Mouse (Mus musculus): ENCODE results near the gene H6pd.

H6pd gene

DNA sequence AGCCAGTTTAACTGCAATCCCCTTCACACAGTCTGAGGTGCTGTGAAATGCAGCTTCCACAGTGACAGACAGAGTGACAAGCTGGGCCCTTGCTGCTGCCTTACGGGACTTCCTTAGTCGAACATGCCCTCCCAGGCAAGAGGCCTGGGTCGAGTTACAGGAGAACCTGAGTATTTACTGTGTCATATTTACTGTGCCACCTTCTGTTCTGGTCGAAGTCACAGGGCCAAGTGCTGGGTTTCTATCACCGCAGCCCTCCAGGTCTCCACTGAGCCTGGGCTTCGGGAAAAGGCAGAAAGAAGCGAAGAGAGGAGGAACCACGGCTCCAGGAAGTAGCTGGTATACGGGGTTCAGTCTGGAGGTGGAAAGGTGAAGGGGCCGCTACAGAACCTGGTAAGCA is 10.8 kb downstream of the H6pd start:
- no peak for DNase-seq (ENCODE audit: low read depth, low spot score)
- no peaks in the 10 kb centered on the region for H3K27me3 ChIP-seq (ENCODE audit: control insufficient read depth, insufficient read depth, low read length, poor library complexity, severe bottlenecking)
- no peaks in the 10 kb centered on the region for H3K36me3 ChIP-seq (ENCODE audit: control insufficient read depth, insufficient read depth, low read length, poor library complexity, severe bottlenecking)

DNA sequence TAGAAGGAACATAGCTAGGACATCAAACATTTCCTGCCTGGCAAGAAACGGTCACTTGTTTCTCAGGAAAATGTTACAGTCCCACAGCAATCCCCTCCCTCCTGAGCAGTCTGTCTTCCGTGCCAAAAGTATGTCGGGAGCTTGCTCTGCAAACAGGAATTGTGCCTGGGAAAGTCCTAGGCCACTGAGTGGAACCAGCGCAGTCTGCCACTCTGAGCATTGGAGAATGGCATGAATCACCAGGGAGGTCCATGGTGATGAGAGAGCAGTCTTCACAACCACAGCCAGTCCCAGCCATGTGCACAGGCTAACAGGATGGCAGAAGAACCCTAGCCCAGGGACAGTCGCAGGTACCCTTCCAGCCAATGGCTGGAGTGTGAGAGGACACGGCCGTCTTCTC is 12.4 kb downstream of the H6pd start:
- no peaks in the 10 kb centered on the region for H3K27me3 ChIP-seq (ENCODE audit: control insufficient read depth, insufficient read depth, low read length, poor library complexity, severe bottlenecking)
- H3K36me3 ChIP-seq (ENCODE audit: control insufficient read depth, insufficient read depth, low read length, poor library complexity, severe bottlenecking), result no peaks in the 10 kb centered on the region
- no peak for DNase-seq (ENCODE audit: low read depth, low spot score)

DNA sequence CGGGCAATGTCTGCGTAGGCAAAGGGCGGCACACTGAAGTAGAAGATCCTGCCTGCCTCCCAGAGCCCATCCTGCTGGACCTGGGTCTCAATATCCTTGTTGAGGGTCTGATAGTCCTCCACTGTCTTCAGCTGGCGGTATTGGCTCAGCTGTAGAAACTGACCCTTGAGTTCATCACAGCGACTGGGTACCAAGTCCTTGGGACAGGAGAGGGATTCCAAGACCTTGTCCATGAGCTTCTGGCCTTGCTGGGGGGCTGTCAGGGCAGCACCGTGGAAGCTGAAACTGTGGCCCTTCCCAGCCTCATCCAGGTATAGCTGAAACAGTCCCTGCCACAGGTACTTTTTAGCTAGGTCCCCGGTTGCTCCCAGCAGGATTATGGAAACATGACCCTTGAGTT is 12.9 kb downstream of the H6pd start:
- Histone ChIP-seq H3K27me3 (ENCODE audit: control insufficient read depth, insufficient read depth, low read length, poor library complexity, severe bottlenecking) (no peaks in the 10 kb centered on the region), H3K36me3 (ENCODE audit: control insufficient read depth, insufficient read depth, low read length, poor library complexity, severe bottlenecking) (no peaks in the 10 kb centered on the region)
- no peak for DNase-seq (ENCODE audit: low read depth, low spot score)

DNA sequence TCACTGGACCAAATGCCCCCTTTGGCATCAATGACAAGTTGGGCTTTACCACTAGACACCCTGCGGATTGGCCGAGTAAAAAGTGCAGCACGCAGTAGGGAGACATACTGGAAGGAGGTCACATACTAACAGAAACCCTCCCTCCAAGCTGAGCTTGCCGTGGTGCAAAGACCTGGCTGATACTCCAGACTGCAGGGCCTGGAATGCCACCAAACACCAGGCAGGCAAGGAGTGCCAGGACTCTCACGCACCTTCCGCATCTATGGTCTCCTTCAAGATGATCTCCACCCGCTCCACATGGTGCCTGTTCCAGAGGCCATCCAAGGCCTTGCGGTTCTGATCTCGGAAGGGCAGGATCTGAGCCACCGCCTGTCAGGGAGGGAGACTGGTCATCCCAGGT is 14.6 kb downstream of the H6pd start:
- Histone ChIP-seq H3K27me3 (ENCODE audit: control insufficient read depth, insufficient read depth, low read length, poor library complexity, severe bottlenecking) (no peaks in the 10 kb centered on the region), H3K36me3 (ENCODE audit: control insufficient read depth, insufficient read depth, low read length, poor library complexity, severe bottlenecking) (no peaks in the 10 kb centered on the region)
- no peak for DNase-seq (ENCODE audit: low read depth, low spot score)

DNA sequence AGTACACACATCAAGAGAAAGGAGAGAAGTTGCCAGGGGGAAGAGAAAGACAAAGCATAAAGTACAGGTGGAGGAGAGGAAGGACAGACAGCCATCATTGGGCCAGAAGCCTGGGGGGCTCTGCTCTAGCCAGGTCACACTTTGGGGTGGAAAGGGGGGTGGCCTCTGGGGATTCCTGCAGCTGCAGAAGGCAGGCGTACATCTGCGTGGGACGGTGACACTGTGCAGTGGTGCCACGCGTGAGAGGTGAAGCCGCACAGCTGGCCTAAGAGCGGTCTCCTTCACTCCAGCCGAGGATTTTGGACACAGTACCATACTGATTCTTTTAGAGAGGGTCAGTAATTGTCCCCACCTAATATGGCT is 16.2 kb downstream of the H6pd start:
- Histone ChIP-seq H3K27me3 (ENCODE audit: control insufficient read depth, insufficient read depth, low read length, poor library complexity, severe bottlenecking) (no peaks in the 10 kb centered on the region), H3K36me3 (ENCODE audit: control insufficient read depth, insufficient read depth, low read length, poor library complexity, severe bottlenecking) (no peaks in the 10 kb centered on the region)
- no peak for DNase-seq (ENCODE audit: low read depth, low spot score)

DNA sequence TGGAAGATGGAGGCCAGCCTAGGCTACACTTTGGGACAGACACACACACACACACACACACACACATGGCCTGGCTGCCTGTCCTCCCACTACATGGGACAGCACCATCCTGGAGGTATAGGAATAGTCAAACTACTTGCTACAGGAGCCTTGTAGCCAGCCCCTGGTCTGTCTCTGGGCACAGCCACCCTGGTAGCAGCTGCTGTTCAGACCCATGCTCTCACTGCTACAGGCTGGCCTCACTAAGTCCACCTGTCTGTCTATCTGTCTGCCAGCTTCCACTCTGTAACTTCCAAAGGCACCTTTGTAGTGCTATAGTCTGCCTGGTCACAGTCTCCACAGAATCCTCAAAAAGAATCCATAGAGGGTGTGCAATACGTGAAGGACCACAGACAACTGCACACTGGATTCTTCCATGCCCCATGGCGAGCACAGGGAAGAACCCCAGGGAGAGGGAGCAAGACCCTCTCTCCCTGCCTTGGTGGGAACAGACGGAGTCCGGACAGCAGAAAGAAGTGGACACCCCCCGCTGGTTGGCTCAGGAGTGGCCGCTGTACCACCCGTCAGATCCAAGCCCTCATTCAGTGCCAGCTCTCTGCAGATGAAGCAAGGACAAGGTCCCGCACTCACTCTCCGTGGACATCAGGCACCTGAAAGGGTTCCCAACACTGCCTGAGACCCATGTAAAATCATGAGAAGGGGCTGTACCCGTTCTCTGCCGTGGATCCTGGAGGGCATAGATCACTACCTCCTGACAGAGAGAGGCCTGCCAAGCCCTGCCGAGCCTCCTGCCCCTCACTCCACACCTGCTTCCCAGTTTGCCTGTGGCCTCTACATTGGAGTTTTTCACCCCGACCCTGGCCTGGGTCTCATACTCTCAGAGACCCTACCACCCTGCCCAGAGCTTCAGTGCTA is 16.8 kb downstream of the H6pd start:
- H3K36me3 ChIP-seq (ENCODE audit: control insufficient read depth, insufficient read depth, low read length, poor library complexity, severe bottlenecking), result no peaks in the 10 kb centered on the region
- no peak for DNase-seq (ENCODE audit: low read depth, low spot score)
- no peaks in the 10 kb centered on the region for H3K27me3 ChIP-seq (ENCODE audit: control insufficient read depth, insufficient read depth, low read length, poor library complexity, severe bottlenecking)

DNA sequence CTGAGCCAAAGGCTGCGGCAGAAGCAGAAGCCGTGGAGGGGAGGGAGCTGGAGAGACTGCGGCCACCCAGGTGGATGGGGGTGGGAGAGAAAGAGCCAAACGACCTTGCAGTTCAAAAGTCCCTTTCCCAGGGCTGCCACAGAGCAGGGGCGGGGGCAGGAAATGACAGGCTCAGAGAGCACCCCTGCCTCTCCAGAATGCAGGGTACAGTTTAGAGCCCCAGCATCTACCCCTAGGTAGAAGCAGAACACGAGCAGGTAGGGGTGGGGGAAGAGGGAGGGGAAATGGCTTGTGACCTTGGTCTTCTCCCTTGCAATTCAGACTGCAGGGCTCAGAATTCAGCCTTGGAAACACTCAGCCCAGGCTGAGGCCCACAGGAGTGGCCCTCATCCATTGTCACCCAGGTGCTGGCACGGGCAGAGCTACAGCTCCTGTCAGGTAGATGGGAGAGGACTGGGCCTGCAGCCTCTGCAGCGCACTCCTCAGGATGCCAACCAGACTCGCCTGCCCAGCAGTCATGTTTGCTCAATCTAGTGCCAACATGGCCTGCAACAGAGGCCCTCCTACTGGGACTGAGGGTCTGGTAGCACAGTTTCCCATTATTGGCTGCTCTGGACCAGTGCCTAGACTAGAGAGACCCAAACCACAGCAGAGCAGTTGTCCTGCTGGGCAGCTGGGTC is 17.7 kb downstream of the H6pd start:
- no peaks in the 10 kb centered on the region for H3K36me3 ChIP-seq (ENCODE audit: control insufficient read depth, insufficient read depth, low read length, poor library complexity, severe bottlenecking)
- peak; percentile 29 for DNase-seq (ENCODE audit: low read depth, low spot score)
- no peaks in the 10 kb centered on the region for H3K27me3 ChIP-seq (ENCODE audit: control insufficient read depth, insufficient read depth, low read length, poor library complexity, severe bottlenecking)

DNA sequence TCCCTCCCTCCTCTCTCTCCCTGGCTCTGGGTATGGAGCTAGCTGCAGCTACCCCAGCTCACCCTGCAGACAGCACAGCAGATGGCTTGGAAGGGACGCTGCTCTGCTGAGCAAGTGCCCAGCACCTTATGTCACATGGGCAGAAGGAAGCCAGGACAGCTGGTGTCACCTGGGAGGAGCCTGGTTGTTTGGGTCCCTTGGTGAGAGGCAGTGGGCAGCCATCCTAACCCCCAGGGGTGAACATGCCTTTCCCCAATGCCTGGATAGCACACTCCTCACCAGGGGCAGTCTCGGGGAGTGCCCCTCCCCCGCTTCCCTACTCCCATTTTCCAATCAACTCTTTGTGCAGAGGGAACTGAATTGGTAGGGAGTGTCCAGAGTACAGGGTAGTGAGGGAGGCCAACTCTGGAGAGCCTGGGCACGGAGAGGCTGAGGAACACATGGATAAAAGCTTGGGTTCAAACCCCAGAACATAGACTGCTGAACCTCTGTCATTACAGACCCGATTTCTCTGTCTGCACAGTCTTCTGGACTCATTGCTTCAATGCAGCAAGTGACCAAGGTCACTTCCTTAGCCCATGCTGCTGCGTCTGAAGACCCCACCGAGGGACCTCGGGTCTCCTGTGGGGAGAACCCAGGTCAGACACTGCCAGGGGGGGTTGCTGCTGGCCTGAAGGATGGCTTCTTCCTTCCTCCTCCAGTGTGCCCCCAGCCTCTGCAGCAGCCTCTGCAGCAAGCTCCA is 18.4 kb downstream of the H6pd start:
- Histone ChIP-seq H3K36me3 (ENCODE audit: control insufficient read depth, insufficient read depth, low read length, poor library complexity, severe bottlenecking) (no peaks in the 10 kb centered on the region), H3K27me3 (ENCODE audit: control insufficient read depth, insufficient read depth, low read length, poor library complexity, severe bottlenecking) (no peaks in the 10 kb centered on the region)
- no peak for DNase-seq (ENCODE audit: low read depth, low spot score)

DNA sequence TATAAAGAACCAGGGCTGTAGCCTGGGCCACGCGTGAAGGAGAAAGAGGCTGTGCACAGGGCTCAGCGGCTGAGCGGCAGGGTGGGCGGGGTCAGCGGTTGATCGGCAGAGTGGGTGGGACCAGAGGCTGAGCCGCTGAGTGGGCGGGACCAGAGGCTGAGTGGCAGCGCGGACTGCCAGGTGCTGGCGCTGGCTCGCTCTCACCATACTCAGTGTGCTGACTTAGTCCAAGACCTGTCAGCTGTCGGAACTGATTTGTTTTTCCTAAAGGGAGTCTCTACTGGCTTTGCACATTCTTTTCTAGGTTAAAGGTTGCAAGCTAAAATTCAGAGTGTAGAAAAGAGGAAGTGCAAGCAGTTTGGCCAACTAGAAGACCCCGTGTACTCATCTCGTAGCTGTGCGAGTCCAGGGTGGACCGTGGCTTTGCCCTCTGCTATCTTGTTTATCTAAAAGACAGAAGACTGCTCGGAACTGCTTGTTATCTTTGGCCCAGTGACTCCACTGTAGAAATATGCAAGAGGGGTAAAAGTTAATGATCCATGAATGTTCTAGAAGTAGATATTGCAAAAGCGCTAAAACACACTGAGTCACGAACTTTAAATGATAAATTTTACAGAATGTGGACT is 19.8 kb downstream of the H6pd start:
- H3K27me3 ChIP-seq (ENCODE audit: control insufficient read depth, insufficient read depth, low read length, poor library complexity, severe bottlenecking), result no peaks in the 10 kb centered on the region
- DNase-seq (ENCODE audit: low read depth, low spot score), result peak; percentile 90

DNA sequence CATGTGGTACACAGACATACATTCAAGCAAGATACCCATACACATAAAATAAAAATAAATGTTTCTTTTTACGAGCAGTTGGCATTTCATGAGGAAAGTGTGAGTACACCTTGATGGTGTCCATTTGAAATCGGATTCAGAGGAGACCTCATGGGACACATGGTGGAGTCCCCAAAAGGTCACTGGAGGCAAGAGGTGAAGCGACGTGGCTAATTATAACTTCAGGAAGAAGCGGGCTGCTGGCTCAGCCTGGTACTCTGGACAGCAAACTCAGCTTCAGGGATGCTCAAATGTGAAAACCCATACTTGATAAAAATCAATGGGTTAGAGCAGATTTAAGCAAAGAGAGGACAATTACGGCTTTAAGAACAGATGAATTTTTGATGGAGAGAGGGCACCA is 20.5 kb downstream of the H6pd start:
- H3K36me3 ChIP-seq (ENCODE audit: control insufficient read depth, insufficient read depth, low read length, poor library complexity, severe bottlenecking), result no peaks in the 10 kb centered on the region
- no peaks in the 10 kb centered on the region for H3K27me3 ChIP-seq (ENCODE audit: control insufficient read depth, insufficient read depth, low read length, poor library complexity, severe bottlenecking)
- DNase-seq (ENCODE audit: low read depth, low spot score), result no peak

More for the DNA sequence above, 19.8 kb downstream of the H6pd start:
- H3K36me3 ChIP-seq (ENCODE audit: control insufficient read depth, insufficient read depth, low read length, poor library complexity, severe bottlenecking), result no peaks in the 10 kb centered on the region

DNA sequence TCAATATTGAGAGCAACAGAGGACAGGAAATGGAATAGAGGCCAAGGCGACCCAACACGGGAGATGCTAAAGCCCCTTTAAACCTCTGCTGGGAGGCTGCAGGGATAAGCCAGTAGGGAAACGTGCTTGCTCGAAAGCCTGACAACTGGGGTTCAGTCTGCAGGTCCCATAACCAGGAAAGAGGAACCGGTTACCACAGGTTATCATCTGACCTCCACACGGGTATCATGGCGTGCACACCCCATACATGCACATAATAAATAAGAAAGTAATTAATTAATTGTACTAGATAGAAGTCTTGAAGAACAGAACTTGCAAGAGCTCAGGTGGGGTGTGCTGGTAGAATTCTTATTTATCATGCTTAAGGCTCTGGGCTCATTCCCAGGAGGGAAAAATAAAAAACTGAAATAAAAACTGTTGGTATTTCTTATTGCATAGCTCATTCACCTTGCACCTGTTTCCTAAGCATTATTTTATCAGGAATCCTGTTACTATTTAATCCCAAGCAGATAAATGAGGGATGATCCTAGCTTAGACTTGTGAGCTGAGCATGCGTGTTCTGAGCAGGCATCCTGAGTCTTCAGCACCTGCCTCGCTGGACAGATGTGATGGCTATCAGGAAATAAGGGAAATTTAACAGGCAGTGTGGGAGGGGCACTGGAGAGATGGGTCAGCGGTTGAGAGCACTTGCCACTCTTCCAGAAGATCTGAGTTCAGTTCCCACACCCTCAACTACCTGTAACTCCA is 22.0 kb downstream of the H6pd start:
- H3K27me3 ChIP-seq (ENCODE audit: control insufficient read depth, insufficient read depth, low read length, poor library complexity, severe bottlenecking), result no peaks in the 10 kb centered on the region
- H3K36me3 ChIP-seq (ENCODE audit: control insufficient read depth, insufficient read depth, low read length, poor library complexity, severe bottlenecking), result no peaks in the 10 kb centered on the region
- DNase-seq (ENCODE audit: low read depth, low spot score), result no peak

DNA sequence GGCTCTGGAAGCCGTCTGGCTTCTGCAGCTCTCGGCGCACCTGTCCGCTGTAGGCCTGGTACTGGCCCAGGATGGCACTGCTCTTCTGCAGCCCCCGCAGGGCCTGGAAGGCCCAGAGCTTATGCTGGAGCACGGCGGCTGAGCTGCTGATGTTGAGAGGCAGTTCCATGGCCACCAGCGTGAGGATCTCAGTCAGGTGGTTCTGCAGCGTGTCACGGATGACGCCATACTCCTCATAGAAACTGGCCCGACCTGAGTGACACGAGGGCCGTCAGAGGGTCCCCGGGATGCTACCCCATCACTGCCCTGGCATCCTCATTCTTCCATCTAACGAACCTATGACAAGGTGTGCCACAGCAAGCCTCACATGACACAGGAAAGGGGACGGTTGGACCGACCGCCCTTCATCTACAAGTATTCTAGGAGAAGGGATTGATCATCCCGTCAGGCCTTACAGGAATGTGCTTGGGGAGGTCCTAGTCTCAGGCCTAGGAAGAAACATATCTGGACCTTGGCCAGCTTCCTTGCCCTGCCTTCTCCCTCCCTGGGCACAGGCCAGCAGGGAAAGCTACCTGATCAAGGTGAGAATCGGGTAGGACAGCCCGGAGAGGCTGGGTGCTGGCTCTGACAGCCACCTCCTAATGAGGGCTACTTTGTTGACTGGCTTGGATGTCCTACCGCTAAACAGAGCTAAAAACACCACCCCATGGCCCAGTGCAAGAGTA is 24.7 kb downstream of the H6pd start:
- H3K36me3 ChIP-seq (ENCODE audit: control insufficient read depth, insufficient read depth, low read length, poor library complexity, severe bottlenecking), result no peaks in the 10 kb centered on the region
- no peaks in the 10 kb centered on the region for H3K27me3 ChIP-seq (ENCODE audit: control insufficient read depth, insufficient read depth, low read length, poor library complexity, severe bottlenecking)
- no peak for DNase-seq (ENCODE audit: low read depth, low spot score)

DNA sequence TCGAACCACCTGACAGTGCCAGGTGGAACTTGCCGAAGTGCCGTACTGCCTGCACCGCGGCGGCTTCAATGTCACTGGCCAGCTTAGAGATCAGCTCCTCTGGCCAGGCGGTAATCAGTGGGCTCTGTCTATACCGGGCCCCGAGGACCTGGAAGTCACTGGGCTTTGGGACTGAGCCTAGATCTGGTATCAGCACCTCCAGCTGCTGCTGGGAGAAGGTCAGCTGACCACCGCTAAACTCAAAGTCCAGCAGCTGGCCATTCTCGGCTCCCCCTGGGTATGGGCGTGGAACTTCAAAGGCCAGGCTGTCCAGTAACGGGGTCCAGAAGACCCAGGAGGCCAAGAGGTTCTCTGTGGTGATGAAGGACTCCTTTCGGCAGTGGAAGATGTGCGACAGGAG is 26.7 kb downstream of the H6pd start:
- Histone ChIP-seq H3K27me3 (ENCODE audit: control insufficient read depth, insufficient read depth, low read length, poor library complexity, severe bottlenecking) (no peaks in the 10 kb centered on the region), H3K36me3 (ENCODE audit: control insufficient read depth, insufficient read depth, low read length, poor library complexity, severe bottlenecking) (no peaks in the 10 kb centered on the region)
- DNase-seq (ENCODE audit: low read depth, low spot score), result no peak

Data from splenic B cell, adult 2 months (primary cell).